In the genomic region with DNA sequence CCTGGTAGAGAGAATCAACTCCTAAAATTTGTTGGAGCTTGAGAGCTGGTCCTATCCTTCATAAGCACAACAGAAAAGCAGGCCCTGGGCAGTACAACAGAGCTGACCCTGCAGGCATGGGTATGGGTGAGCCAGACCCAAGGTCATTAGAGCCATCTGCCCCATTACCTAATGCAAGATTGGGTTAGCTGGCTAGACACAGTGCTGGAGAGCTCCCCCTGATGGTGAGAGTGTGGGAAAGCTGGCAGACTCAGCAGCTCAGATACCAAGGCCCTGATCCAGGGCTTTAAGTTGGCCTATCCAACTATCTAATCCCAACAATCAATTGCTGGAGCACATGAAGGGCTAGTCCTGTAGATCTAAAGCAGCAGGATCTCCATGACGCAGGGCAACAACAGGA, we compare ENCODE assay signal across 9 mouse cellular contexts. TPM values are rescaled to one million over a fixed set of nuclear protein-coding genes. Genes with fewer than 3 reads are reported as not detected.
DNase-seq lines count a peak whose midpoint lies in the region; ATAC-seq and TF ChIP-seq lines count a peak whose summit lies in the region.
"Had no signal": no experiment of that assay in that cellular context is flagged by ENCODE, and none has a peak within 500 bp of the region (broad histone marks: within the 10 kb centered on the region; RNA-seq: fewer than 3 reads in every experiment).

No protein-coding gene starts in this region.

- no peak overlapping the region for H3K9ac ChIP-seq in hindbrain, postnatal 0 days (replicated peaks; ENCODE audit: low read length)
- H3K9ac ChIP-seq: limb, embryonic 15.5 days had no signal

- H3K4me2 ChIP-seq in hindbrain, postnatal 0 days (ENCODE audit: low read depth, low read length) = no peak overlapping the region
- H3K4me2 ChIP-seq: limb, embryonic 15.5 days had no signal

- H3K9me3 ChIP-seq in hindbrain, postnatal 0 days (ENCODE audit: low read length) = no peaks in the 10 kb centered on the region
- H3K9me3 ChIP-seq: limb, embryonic 15.5 days had no signal

- peaks cover 34% of the 10 kb centered on the region for H3K36me3 ChIP-seq in hindbrain, postnatal 0 days (ENCODE audit: insufficient read depth, low read length)

- no peak for DNase-seq in frontal cortex, postnatal 36 days (ENCODE audit: low spot score in 2 of 2)
- DNase-seq in 3134 (ENCODE audit: extremely low read depth, insufficient read length, low spot score) = peak; percentile 20
- DNase-seq in adrenal gland, adult 2 months = peak; percentile 88
- DNase-seq in embryo, embryonic 10.5 days (ENCODE audit: low spot score) = peak; percentile 77
- peak; percentile 65 for DNase-seq in hindbrain, postnatal 0 days (ENCODE audit: low spot score)
- peak; percentile 76 for DNase-seq in lung, postnatal 36 days
- peak; percentile 64 for DNase-seq in testis, postnatal 10 days (ENCODE audit: low spot score)

- 81% methylated on average over 1 of the region's 1 CpGs for WGBS in hindbrain, postnatal 0 days

- peak; percentile 67 for TF ChIP-seq CTCF in hindbrain, postnatal 0 days (IDR thresholded peaks at IDR 0.05; ENCODE audit: low read depth)

- peaks cover 10% of the 10 kb centered on the region for H3K4me1 ChIP-seq in hindbrain, postnatal 0 days (ENCODE audit: insufficient read depth, low read length)

- no peak overlapping the region for H3K27ac ChIP-seq in hindbrain, postnatal 0 days
- H3K27ac ChIP-seq: limb, embryonic 15.5 days had no signal

- H3K4me3 ChIP-seq in hindbrain, postnatal 0 days (ENCODE audit: low read length) = no peak overlapping the region
- H3K4me3 ChIP-seq: limb, embryonic 15.5 days had no signal

- H3K27me3 ChIP-seq in hindbrain, postnatal 0 days (ENCODE audit: insufficient read depth, low read length) = no peaks in the 10 kb centered on the region
- H3K27me3 ChIP-seq: limb, embryonic 15.5 days had no signal

- ATAC-seq in frontal cortex, adult (ENCODE audit: low TSS enrichment) = peak; percentile 68; the same call in 1 of the 2 replicates
- ATAC-seq in hindbrain, postnatal 0 days = no peak

RNA-seq across cellular contexts. Expression of gene Golga2, which starts 4.5 kb away (rescaled TPM):
- 10 to 100 TPM; 81.1 to 82.9 TPM for total RNA-seq in adrenal gland, adult 2 months (2021)
- 25.8 and 31.5 TPM in 2 replicates for polyA plus RNA-seq in adrenal gland, adult 2 months (2012; rRNA removed)
- 49.3 and 55.8 TPM in 2 replicates for total RNA-seq in hindbrain, postnatal 0 days (2014; rRNA removed)
- polyA plus RNA-seq in hindbrain, postnatal 0 days (2015; fragmentation: Nextera tagmentation; extraction: Ambion mirVana) = 24.4 and 25.7 TPM in 2 replicates

RNA-seq across cellular contexts. Expression of gene Swi5, which starts 5.1 kb away (rescaled TPM):
- 100 to 1,000 TPM; 324 to 358 TPM for total RNA-seq in adrenal gland, adult 2 months (2021)
- 317 and 318 TPM in 2 replicates for polyA plus RNA-seq in adrenal gland, adult 2 months (2012; rRNA removed)
- total RNA-seq in hindbrain, postnatal 0 days (2014; rRNA removed) = 302 and 319 TPM in 2 replicates
- polyA plus RNA-seq in hindbrain, postnatal 0 days (2015; fragmentation: Nextera tagmentation; extraction: Ambion mirVana) = 487 and 513 TPM in 2 replicates

RNA-seq across cellular contexts. Expression of gene Uck1, which starts 22.8 kb away (rescaled TPM):
- 100 to 1,000 TPM; 116 to 148 TPM for total RNA-seq in adrenal gland, adult 2 months (2021)
- 202 and 249 TPM in 2 replicates for polyA plus RNA-seq in adrenal gland, adult 2 months (2012; rRNA removed)
- total RNA-seq in hindbrain, postnatal 0 days (2014; rRNA removed) = 115 and 138 TPM in 2 replicates
- 90.8 and 92.5 TPM in 2 replicates for polyA plus RNA-seq in hindbrain, postnatal 0 days (2015; fragmentation: Nextera tagmentation; extraction: Ambion mirVana)

RNA-seq across cellular contexts. Expression of gene Pomt1, which starts 46.3 kb away (rescaled TPM):
- total RNA-seq in adrenal gland, adult 2 months (2021) = 10 to 100 TPM; 32.5 to 40.4 TPM
- polyA plus RNA-seq in adrenal gland, adult 2 months (2012; rRNA removed) = 42.8 and 49.6 TPM in 2 replicates
- 41.2 and 41.8 TPM in 2 replicates for total RNA-seq in hindbrain, postnatal 0 days (2014; rRNA removed)
- 18.0 and 19.4 TPM in 2 replicates for polyA plus RNA-seq in hindbrain, postnatal 0 days (2015; fragmentation: Nextera tagmentation; extraction: Ambion mirVana)

Comparison
In these comparisons a context has a peak if more than half of its experiments do, and no peak if none do; other contexts are left out.
1. DNase-seq: peak in 3134 (single experiment), adrenal gland, adult 2 months (single experiment), embryo, embryonic 10.5 days (single experiment), hindbrain, postnatal 0 days (single experiment), lung, postnatal 36 days (single experiment) and testis, postnatal 10 days (single experiment); none in frontal cortex, postnatal 36 days (0 of 2).